Mouse (Mus musculus): ENCODE results near the gene Trf. TPM values are rescaled to one million over a fixed set of nuclear protein-coding genes. Genes with fewer than 3 reads are reported as not detected.

Gene Trf
- polyA plus RNA-seq, 1 experiment from 2014 or later, result 20.8 TPM

GRCm38 (mm10) chr9:103184855-103185254 is 45.4 kb downstream of the Trf start:
- 61% methylated on average over 4 of the region's 4 CpGs for WGBS
- ATAC-seq (ENCODE audit: low FRiP score), result no peak
- DNase-seq (ENCODE audit: low spot score), result no peak
- Histone ChIP-seq H3K4me1 (replicated peaks; ENCODE audit: control insufficient read depth, insufficient read depth, low read length) (no peaks in the 10 kb centered on the region), H3K27me3 (ENCODE audit: control insufficient read depth, insufficient read depth, low read length) (no peaks in the 10 kb centered on the region), H3K4me3 (ENCODE audit: low read depth, low read length) (no peak overlapping the region), H3K36me3 (ENCODE audit: control insufficient read depth, insufficient read depth, low read length) (no peaks in the 10 kb centered on the region), H3K4me2 (replicated peaks; ENCODE audit: low read depth, low read length) (no peak overlapping the region), H3K27ac (ENCODE audit: low read depth, low read length) (no peak overlapping the region), H3K9ac (ENCODE audit: low read depth, low read length) (no peak overlapping the region), H3K9me3 (ENCODE audit: control insufficient read depth, low read length) (no peaks in the 10 kb centered on the region)

- Histone ChIP-seq H3K4me3 (ENCODE audit: low read depth, low read length) (no peak overlapping the region), H3K27me3 (ENCODE audit: control insufficient read depth, insufficient read depth, low read length) (no peaks in the 10 kb centered on the region), H3K4me2 (replicated peaks; ENCODE audit: low read depth, low read length) (no peak overlapping the region), H3K4me1 (replicated peaks; ENCODE audit: control insufficient read depth, insufficient read depth, low read length) (no peaks in the 10 kb centered on the region), H3K27ac (ENCODE audit: low read depth, low read length) (no peak overlapping the region), H3K9me3 (ENCODE audit: control insufficient read depth, low read length) (no peaks in the 10 kb centered on the region), H3K36me3 (ENCODE audit: control insufficient read depth, insufficient read depth, low read length) (no peaks in the 10 kb centered on the region), H3K9ac (ENCODE audit: low read depth, low read length) (no peak overlapping the region)
- DNase-seq (ENCODE audit: low spot score) (no peak), ATAC-seq (ENCODE audit: low FRiP score) (no peak)
- WGBS, result 90% methylated on average over 8 of the region's 8 CpGs
Measured at GRCm38 (mm10) chr9:103181886-103182285, 48.4 kb downstream of the Trf start.

GRCm38 (mm10) chr9:103180807-103181565 is 49.3 kb downstream of the Trf start:
- H3K27me3 ChIP-seq (ENCODE audit: control insufficient read depth, insufficient read depth, low read length), result no peaks in the 10 kb centered on the region
- peak overlapping the region; percentile 39 for H3K4me2 ChIP-seq (replicated peaks; ENCODE audit: low read depth, low read length)
- H3K4me1 ChIP-seq (replicated peaks; ENCODE audit: control insufficient read depth, insufficient read depth, low read length), result no peaks in the 10 kb centered on the region
- peak; percentile 82 for ATAC-seq (ENCODE audit: low FRiP score)
- 4% methylated on average over 20 of the region's 20 CpGs for WGBS
- peak; percentile 83 for DNase-seq (ENCODE audit: low spot score)
- H3K9me3 ChIP-seq (ENCODE audit: control insufficient read depth, low read length), result no peaks in the 10 kb centered on the region
- H3K27ac ChIP-seq (ENCODE audit: low read depth, low read length), result no peak overlapping the region
- H3K4me3 ChIP-seq (ENCODE audit: low read depth, low read length), result 0 out of 2 replicates have a peak overlapping the region, but pooled peaks have one; percentile 4
- no peaks in the 10 kb centered on the region for H3K36me3 ChIP-seq (ENCODE audit: control insufficient read depth, insufficient read depth, low read length)
- H3K9ac ChIP-seq (ENCODE audit: low read depth, low read length), result peak overlapping the region; percentile 25; the same call in 1 of the 2 replicates

- Histone ChIP-seq H3K27ac (ENCODE audit: low read depth, low read length) (no peak overlapping the region), H3K27me3 (ENCODE audit: control insufficient read depth, insufficient read depth, low read length) (no peaks in the 10 kb centered on the region), H3K36me3 (ENCODE audit: control insufficient read depth, insufficient read depth, low read length) (no peaks in the 10 kb centered on the region), H3K9ac (ENCODE audit: low read depth, low read length) (peak overlapping the region; percentile 25; the same call in 1 of the 2 replicates), H3K4me2 (replicated peaks; ENCODE audit: low read depth, low read length) (no peak overlapping the region; the same call in 1 of the 2 replicates), H3K4me3 (ENCODE audit: low read depth, low read length) (no peak overlapping the region), H3K4me1 (replicated peaks; ENCODE audit: control insufficient read depth, insufficient read depth, low read length) (no peaks in the 10 kb centered on the region), H3K9me3 (ENCODE audit: control insufficient read depth, low read length) (no peaks in the 10 kb centered on the region)
- 80% methylated on average over 3 of the region's 3 CpGs for WGBS
- DNase-seq (ENCODE audit: low spot score), result no peak
- no peak for ATAC-seq (ENCODE audit: low FRiP score)
Measured at GRCm38 (mm10) chr9:103180303-103180702, 49.9 kb downstream of the Trf start.

GRCm38 (mm10) chr9:103175692-103176091 is 54.6 kb downstream of the Trf start:
- ATAC-seq (ENCODE audit: low FRiP score) (no peak), DNase-seq (ENCODE audit: low spot score) (no peak)
- H3K4me3 ChIP-seq (ENCODE audit: low read depth, low read length), result no peak overlapping the region
- no peak overlapping the region for H3K4me2 ChIP-seq (replicated peaks; ENCODE audit: low read depth, low read length)
- H3K9ac ChIP-seq (ENCODE audit: low read depth, low read length), result no peak overlapping the region
- whole genome bisulfite sequencing, result 95% methylated on average over 7 of the region's 7 CpGs
- H3K36me3 ChIP-seq (ENCODE audit: control insufficient read depth, insufficient read depth, low read length), result no peaks in the 10 kb centered on the region
- H3K4me1 ChIP-seq (replicated peaks; ENCODE audit: control insufficient read depth, insufficient read depth, low read length), result no peaks in the 10 kb centered on the region
- no peaks in the 10 kb centered on the region for H3K27me3 ChIP-seq (ENCODE audit: control insufficient read depth, insufficient read depth, low read length)
- no peak overlapping the region for H3K27ac ChIP-seq (ENCODE audit: low read depth, low read length)
- H3K9me3 ChIP-seq (ENCODE audit: control insufficient read depth, low read length), result no peaks in the 10 kb centered on the region

GRCm38 (mm10) chr9:103174771-103175519 is 55.3 kb downstream of the Trf start:
- no peak overlapping the region for H3K4me3 ChIP-seq (ENCODE audit: low read depth, low read length)
- H3K27ac ChIP-seq (ENCODE audit: low read depth, low read length), result no peak overlapping the region
- H3K4me1 ChIP-seq (replicated peaks; ENCODE audit: control insufficient read depth, insufficient read depth, low read length), result no peaks in the 10 kb centered on the region
- H3K9ac ChIP-seq (ENCODE audit: low read depth, low read length), result no peak overlapping the region
- DNase-seq (ENCODE audit: low spot score) (peak; percentile 17), ATAC-seq (ENCODE audit: low FRiP score) (no peak)
- H3K9me3 ChIP-seq (ENCODE audit: control insufficient read depth, low read length), result no peaks in the 10 kb centered on the region
- H3K27me3 ChIP-seq (ENCODE audit: control insufficient read depth, insufficient read depth, low read length), result no peaks in the 10 kb centered on the region
- WGBS, result 59% methylated on average over 6 of the region's 6 CpGs
- H3K4me2 ChIP-seq (replicated peaks; ENCODE audit: low read depth, low read length), result no peak overlapping the region
- no peaks in the 10 kb centered on the region for H3K36me3 ChIP-seq (ENCODE audit: control insufficient read depth, insufficient read depth, low read length)

DNA sequence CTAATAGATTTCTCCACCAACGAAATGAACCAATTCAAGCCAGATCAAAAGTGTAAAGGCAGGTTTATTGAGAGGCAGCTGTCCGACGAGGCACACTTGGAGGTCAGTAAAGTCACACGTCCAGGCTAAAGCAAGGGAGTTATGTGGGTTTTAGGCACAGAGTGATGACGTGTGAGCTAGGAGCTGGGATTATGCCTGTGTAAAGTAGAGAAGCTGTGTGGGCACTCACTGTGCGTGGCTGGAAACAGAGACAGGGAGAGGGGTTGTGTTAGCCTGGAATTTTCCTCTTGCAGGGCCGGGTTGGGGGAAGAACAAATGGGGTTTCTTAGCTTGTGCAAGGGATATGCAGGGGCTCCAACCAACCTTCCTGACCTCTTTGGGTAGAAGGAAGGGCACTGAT is 61.5 kb downstream of the Trf start:
- Histone ChIP-seq H3K9ac (ENCODE audit: low read depth, low read length) (no peak overlapping the region), H3K27ac (ENCODE audit: low read depth, low read length) (no peak overlapping the region), H3K4me3 (ENCODE audit: low read depth, low read length) (no peak overlapping the region), H3K4me1 (replicated peaks; ENCODE audit: control insufficient read depth, insufficient read depth, low read length) (no peaks in the 10 kb centered on the region), H3K4me2 (replicated peaks; ENCODE audit: low read depth, low read length) (no peak overlapping the region), H3K27me3 (ENCODE audit: control insufficient read depth, insufficient read depth, low read length) (no peaks in the 10 kb centered on the region), H3K9me3 (ENCODE audit: control insufficient read depth, low read length) (no peaks in the 10 kb centered on the region), H3K36me3 (ENCODE audit: control insufficient read depth, insufficient read depth, low read length) (no peaks in the 10 kb centered on the region)
- ATAC-seq (ENCODE audit: low FRiP score), result no peak
- 81% methylated on average over 7 of the region's 7 CpGs for WGBS
- no peak for DNase-seq (ENCODE audit: low spot score)

DNA sequence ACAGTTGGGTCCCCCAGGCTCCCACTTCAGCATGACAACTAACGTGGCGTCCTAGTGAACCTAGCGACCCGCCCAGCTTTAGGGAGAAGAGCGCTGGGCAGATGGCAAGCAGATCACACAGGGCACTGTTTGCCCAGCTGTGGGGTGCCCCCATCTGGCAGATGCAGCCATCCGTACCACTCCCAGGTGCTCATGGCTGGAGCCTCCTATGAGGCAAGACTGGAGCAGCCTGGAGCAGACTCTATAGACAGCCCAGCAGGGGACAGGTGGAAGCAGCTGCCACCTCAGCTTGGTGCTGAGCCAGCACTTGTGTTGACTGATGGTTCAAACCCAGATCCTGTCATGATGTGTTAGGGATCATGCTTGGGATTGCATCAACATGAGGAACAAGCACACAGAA is 62.2 kb downstream of the Trf start:
- H3K36me3 ChIP-seq (ENCODE audit: control insufficient read depth, insufficient read depth, low read length), result no peaks in the 10 kb centered on the region
- ATAC-seq (ENCODE audit: low FRiP score), result peak; percentile 35; the same call in 1 of the 2 replicates

More for the DNA sequence above, 62.2 kb downstream of the Trf start:
- Histone ChIP-seq H3K4me1 (replicated peaks; ENCODE audit: control insufficient read depth, insufficient read depth, low read length) (no peaks in the 10 kb centered on the region), H3K27me3 (ENCODE audit: control insufficient read depth, insufficient read depth, low read length) (no peaks in the 10 kb centered on the region), H3K9me3 (ENCODE audit: control insufficient read depth, low read length) (no peaks in the 10 kb centered on the region), H3K27ac (ENCODE audit: low read depth, low read length) (no peak overlapping the region), H3K4me3 (ENCODE audit: low read depth, low read length) (no peak overlapping the region), H3K9ac (ENCODE audit: low read depth, low read length) (no peak overlapping the region), H3K4me2 (replicated peaks; ENCODE audit: low read depth, low read length) (no peak overlapping the region)
- DNase-seq (ENCODE audit: low spot score), result no peak
- WGBS, result 73% methylated on average over 6 of the region's 6 CpGs
